Mouse (Mus musculus): ENCODE data around the gene Brdt.

DNA sequence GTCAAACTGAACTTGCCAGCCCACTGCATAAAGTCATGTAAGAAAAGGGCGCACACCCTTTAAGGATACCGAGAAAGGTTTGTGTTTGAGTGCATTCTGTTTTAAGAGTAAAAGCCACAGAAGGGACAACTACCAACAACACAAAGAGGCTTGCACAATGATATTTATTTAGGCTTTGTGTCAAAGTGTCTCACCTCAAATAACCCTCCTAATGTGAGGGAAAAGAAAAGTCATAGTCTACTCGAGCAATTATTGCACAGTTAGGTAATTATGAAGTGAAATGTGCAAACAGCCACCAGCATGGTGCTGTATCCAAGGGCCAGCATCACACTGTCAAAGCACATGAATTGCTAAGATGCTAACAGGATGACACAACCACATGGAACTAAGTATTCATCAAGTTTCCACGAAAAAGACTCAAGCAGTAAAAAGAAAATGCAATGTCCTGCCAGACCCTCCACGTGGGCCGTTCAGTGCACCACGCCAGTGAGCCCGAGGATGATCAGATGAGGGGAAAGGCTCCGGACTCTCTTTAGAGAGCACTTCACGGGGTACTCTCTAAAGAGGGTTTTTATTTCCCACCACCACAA lies 46.9 kb upstream of the Brdt start:
- TF ChIP-seq POLR2A (IDR thresholded peaks at IDR 0.05; ENCODE audit: borderline replicate concordance, insufficient read depth, low read length): no peak
- TF ChIP-seq CTCF (IDR thresholded peaks at IDR 0.05; ENCODE audit: borderline replicate concordance, insufficient read depth, low read depth, low read length): no peak

Measured in cerebellum, adult 2 months (tissue).